Mouse (Mus musculus) NIH3T3 (cell line): ENCODE results near the gene Hist1h2aa.
A peak's percentile ranks its signal among the peaks of the same experiment; 100 is the strongest.

Experiments used
- DNase-seq: peaks from one replicate; pipeline ENCODE4 v3.0.0-alpha.2; 2012; ENCODE audit warnings: low read depth

The Hist1h2aa gene

DNA sequence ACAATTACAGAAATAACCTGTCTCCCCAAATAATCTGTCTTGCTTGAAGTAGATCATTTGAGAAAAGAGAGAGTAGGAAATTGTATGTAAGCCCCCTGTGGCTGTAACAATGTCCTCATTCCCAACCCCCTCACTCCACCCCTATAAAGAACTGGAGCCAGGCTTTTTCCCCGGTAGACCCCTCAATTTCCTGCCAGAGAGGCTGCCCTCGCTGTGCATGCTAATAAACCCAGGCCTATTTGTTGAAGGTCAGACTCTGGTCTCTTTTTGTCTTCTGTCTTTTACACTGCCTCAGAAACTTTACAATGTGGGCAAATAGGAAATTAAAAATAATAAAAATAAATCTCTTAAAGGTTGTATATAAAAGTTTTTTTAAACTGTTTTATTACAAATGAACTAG lies 12.0 kb downstream of the Hist1h2aa start:
- DNase-seq: no peak

DNA sequence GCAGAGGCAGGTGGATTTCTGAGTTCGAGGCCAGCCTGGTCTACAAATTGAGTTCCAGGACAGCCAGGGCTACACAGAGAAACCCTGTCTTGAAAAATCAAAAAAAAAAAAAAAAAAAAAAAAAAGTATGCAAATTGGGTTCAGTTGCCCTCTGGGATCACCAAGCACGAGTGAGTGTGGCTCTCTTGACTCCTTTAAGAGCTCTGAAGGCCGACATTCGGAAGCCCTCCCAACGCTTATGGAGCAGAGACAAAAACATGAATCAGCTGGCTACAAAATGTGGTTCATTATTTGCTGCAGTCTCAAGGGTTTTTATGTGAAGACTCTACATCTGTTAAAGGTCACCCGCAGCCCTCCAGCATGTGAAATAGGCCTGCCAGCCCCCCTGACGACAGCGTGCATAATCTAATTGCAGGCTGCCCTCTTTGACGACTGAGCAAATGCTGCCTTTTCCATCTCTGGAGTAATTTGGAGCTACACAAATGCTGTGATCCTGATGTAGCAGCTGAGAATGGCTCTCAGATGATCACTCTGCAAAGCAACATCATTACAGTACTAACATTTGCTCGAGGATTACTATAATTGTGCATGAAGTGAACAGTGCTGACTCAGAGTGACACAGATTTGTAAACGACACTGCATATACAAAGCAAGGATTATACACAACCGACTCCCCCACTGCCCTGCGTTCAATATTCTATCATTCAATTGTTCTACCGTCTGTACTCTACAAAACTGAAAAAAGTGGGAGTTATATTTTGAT lies 15.4 kb downstream of the Hist1h2aa start:
- DNase-seq: no peak

DNA sequence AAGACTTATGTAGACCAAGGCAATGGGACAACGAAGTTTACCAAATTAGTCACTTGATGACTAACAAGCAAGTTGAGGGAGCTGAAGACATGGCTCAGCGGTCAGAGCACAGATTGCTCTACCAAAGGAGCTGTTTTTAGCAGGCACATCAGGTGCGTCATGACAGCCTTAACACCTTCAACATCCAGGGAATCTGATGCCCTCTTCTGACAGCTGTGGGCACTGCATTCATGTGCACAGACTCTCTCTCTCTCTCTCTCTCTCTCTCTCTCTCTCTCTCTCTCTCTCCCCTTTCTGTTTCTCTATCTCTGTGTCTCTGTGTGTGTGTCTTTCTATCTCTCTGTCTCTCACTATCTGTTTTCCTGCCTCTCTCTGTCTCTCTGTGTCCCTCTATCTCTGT lies 16.7 kb downstream of the Hist1h2aa start:
- peak; percentile 5 for DNase-seq

DNA sequence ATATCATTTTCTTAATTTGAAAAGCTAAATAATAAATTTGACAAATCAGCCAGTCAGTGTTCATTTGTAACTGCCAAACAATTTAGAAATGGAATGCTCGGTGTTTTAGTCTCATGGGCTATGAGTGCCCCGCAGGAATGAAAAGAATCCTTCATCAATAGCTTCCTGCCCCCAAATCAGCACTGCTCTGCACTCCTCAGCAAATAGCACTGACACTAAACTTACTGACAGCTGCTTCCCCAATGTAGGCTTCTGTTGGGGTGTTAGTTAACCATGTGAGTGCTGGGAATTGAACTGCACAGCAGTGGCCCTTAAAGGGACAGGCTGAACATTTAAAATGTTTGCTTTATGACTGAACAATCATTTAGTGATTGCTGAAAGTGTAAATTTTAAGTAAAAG lies 25.5 kb downstream of the Hist1h2aa start:
- DNase-seq: no peak

DNA sequence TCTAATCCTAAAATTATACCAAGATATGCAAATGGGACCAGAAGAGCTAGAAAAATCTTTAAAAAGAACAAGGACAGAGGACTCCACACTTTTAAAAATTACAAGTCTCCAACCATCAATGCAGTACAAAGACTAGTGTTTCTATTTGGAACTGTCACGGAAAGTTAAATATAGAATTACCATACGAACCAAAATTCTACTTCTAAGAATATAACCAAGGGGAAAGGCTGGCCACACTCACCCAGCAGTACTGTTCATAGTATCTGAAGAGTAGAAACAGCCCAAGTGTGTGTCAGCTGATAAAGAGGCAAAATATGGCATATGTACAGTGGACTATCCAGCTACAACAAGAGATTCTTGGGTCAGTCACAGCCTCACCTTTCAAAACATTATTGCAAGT lies 30.6 kb downstream of the Hist1h2aa start:
- no peak for DNase-seq

DNA sequence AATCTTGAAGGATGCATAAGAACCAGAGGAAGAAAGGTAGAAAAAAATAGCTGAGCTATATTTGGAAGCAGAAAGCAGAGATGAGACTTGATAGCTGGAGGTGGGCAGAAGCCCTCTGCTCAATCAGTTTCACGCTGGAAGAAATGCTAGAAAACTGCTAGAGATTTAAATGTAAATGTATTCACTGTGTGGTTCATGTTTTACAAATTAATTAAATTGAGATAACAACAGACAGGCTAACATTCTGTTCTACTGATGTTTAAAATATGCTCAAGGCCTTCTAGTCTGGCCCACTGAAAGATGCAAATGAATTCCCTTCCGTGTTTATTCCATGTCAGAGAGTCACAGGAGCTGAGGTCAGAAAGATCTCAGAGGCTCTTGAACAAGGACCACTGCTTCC lies 37.6 kb downstream of the Hist1h2aa start:
- DNase-seq: no peak

DNA sequence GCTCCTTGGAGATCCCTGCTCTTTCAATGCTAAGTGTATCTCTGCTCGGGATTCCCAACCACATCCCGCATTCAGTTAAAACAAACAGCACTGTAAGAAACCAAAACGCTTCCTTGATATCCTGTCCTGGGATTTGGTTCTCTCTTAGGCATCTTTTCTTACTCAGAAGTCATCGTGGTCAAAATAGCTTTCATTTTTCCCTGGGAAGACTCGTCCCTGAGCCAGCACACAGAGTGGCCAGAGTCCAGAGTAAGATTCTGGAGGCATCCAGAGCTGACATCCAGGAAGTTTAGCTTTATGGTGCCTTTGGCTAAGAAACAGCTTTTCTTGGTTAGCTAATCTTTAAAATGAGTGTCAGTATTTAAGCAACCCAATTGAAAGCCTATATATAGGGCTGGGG lies 38.0 kb downstream of the Hist1h2aa start:
- DNase-seq: peak; percentile 3
